ENCODE assay signal across 12 mouse cellular contexts in the genomic region with DNA sequence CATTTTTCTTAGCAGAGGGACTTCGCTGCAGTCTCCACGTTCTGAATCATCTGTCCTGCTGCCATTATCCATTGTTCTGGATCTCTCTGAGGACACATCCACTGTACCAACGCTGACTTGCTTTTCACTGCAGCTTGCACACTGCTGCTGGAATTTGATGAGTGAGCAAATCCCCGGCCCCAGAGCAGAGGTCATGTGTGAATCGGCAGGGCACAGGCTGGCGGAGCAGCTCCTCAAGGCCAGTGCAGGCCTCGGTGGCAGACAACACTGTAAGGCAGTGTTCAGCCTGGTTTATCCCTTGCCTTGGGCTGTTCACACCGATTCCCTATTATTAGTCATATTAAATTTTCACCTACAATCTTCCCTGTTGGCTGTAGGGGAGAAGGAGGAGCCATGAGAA. TPM values are rescaled to one million over a fixed set of nuclear protein-coding genes. Genes with fewer than 3 reads are reported as not detected.
DNase-seq lines count a peak whose midpoint lies in the region; ATAC-seq lines count a peak whose summit lies in the region.
"Had no signal": no experiment of that assay in that cellular context is flagged by ENCODE, and none has a peak within 500 bp of the region (broad histone marks: within the 10 kb centered on the region; RNA-seq: fewer than 3 reads in every experiment).

No protein-coding gene starts in this region.

- no peak for ATAC-seq in hindbrain, embryonic 11.5 days (ENCODE audit: low FRiP score)

- H3K9ac ChIP-seq in hindbrain, embryonic 11.5 days (ENCODE audit: low read depth, low read length), result no peak overlapping the region
- H3K9ac ChIP-seq: liver, embryonic 13.5 days had no signal

- 52% methylated on average over 8 of the region's 8 CpGs for WGBS in hindbrain, embryonic 11.5 days

- H3K4me2 ChIP-seq in hindbrain, embryonic 11.5 days (replicated peaks; ENCODE audit: low read depth, low read length), result no peak overlapping the region
- H3K4me2 ChIP-seq: liver, embryonic 13.5 days had no signal

- no peaks in the 10 kb centered on the region for H3K36me3 ChIP-seq in hindbrain, embryonic 11.5 days (ENCODE audit: control insufficient read depth, insufficient read depth, low read length)
- H3K36me3 ChIP-seq: liver, embryonic 13.5 days had no signal

- H3K4me1 ChIP-seq in hindbrain, embryonic 11.5 days (replicated peaks; ENCODE audit: control insufficient read depth, insufficient read depth, low read length), result peaks cover 5% of the 10 kb centered on the region; the same call in 1 of the 2 replicates

- peak; percentile 48 for DNase-seq in adrenal gland, postnatal 25 days
- DNase-seq in adrenal gland, postnatal 10 days, result no peak
- DNase-seq in Muller cell, postnatal 12 days (ENCODE audit: inconsistent ontology term), result peak; percentile 70
- DNase-seq in hindbrain, embryonic 11.5 days (ENCODE audit: low spot score), result peak; percentile 20
- peak; percentile 61 to 82 for DNase-seq in kidney, postnatal 25 days
- DNase-seq in left cerebral cortex, adult 18-20 months (ENCODE audit: low spot score in 2 of 2), result no peak
- no peak for DNase-seq in layer of hippocampus, postnatal 36 days
- DNase-seq in gastrocnemius, postnatal 4 days (ENCODE audit: low spot score in 2 of 2), result no peak
- DNase-seq: cerebellum, adult 9-11 months; heart, adult 11 months; liver, embryonic 13.5 days had no signal

- no peaks in the 10 kb centered on the region for H3K9me3 ChIP-seq in hindbrain, embryonic 11.5 days (ENCODE audit: control insufficient read depth, low read length)
- H3K9me3 ChIP-seq: liver, embryonic 13.5 days had no signal

- H3K27me3 ChIP-seq in hindbrain, embryonic 11.5 days (ENCODE audit: control insufficient read depth, insufficient read depth, low read length), result no peaks in the 10 kb centered on the region
- H3K27me3 ChIP-seq: liver, embryonic 13.5 days had no signal

- H3K27ac ChIP-seq in hindbrain, embryonic 11.5 days (ENCODE audit: low read depth, low read length), result no peak overlapping the region
- H3K27ac ChIP-seq: left cerebral cortex, adult 2 months; liver, embryonic 13.5 days had no signal

- no peak overlapping the region for H3K4me3 ChIP-seq in hindbrain, embryonic 11.5 days (ENCODE audit: low read depth, low read length)
- H3K4me3 ChIP-seq: left cerebral cortex, adult 2 months; liver, embryonic 13.5 days had no signal

RNA-seq across cellular contexts. Expression of a gene that starts 40.5 kb away (rescaled TPM):
- 128 and 131 TPM in 2 replicates for total RNA-seq in adrenal gland, postnatal 25 days (2021)
- total RNA-seq in adrenal gland, postnatal 10 days (2021), result 100 to 1,000 TPM; 107 to 110 TPM
- polyA plus RNA-seq in hindbrain, embryonic 11.5 days (2014; fragmentation: Nextera tagmentation; extraction: Ambion mirVana), result 457 and 469 TPM in 2 replicates
- 100 to 1,000 TPM; 267 to 276 TPM for total RNA-seq in left cerebral cortex, adult 18-20 months (2021)
- total RNA-seq in layer of hippocampus, postnatal 36 days (2021), result 100 to 1,000 TPM; 290 to 315 TPM
- 100 to 1,000 TPM; 102 to 109 TPM for total RNA-seq in gastrocnemius, postnatal 4 days (2021)

Comparison
In these comparisons a context has a peak if more than half of its experiments do, and no peak if none do; other contexts are left out.
1. DNase-seq: peak in adrenal gland, postnatal 25 days (single experiment), Muller cell, postnatal 12 days (single experiment), hindbrain, embryonic 11.5 days (single experiment) and kidney, postnatal 25 days (2 of 2); none in adrenal gland, postnatal 10 days (single experiment), left cerebral cortex, adult 18-20 months (0 of 2), layer of hippocampus, postnatal 36 days (0 of 2) and gastrocnemius, postnatal 4 days (0 of 2).